Mouse (Mus musculus): Measurements from ENCODE around the gene Olfr823. TPM values are rescaled to one million over a fixed set of nuclear protein-coding genes. Genes with fewer than 3 reads are reported as not detected.
"Not testable (repeated sequence)": the region's sequence is repeated elsewhere in the genome, so short reads cannot be mapped to it uniquely, and the experiment has no call there.

The Olfr823 gene
- total RNA-seq (2014; rRNA removed) (not detected in 2 replicates), polyA plus RNA-seq (2015; fragmentation: Nextera tagmentation; extraction: Ambion mirVana) (not detected in 2 replicates)

DNA sequence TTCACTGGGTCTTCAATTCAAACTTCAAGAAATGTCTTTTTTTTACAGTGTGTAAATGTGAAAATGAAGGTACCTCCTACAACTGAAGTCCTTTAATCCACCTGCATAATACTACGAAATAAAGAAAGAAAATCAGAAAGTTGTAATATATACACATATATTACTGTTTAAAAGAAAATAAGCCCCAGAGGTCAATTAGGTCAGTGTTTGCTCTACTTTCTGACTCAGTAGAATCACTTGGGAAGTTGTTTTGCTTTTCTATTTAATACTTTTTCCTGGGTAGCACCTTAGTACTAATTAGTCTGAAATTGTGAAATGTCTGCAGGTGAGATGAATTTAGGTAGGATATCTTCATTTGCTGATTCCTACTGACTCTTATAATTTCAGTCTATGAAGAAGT, at the start of gene Olfr823:
Gene Olfr823, minus strand, starts transcription at position 101 of the 400 bp plus-strand sequence.
- not testable (repeated sequence) for H3K9me3 ChIP-seq (ENCODE audit: low read length); H3K4me3 ChIP-seq (ENCODE audit: low read depth, low read length); H3K36me3 ChIP-seq (ENCODE audit: insufficient read depth, low read length); H3K27ac ChIP-seq (ENCODE audit: low read depth, low read length); H3K4me1 ChIP-seq (ENCODE audit: insufficient read depth, low read length); H3K4me2 ChIP-seq (ENCODE audit: low read depth, low read length, poor library complexity, severe bottlenecking); ATAC-seq (ENCODE audit: low FRiP score); DNase-seq (ENCODE audit: low spot score); H3K27me3 ChIP-seq (ENCODE audit: insufficient read depth, low read length); H3K9ac ChIP-seq (replicated peaks; ENCODE audit: low read length, poor library complexity, severe bottlenecking)
- 87% methylated on average over 1 of the region's 1 CpGs for WGBS

DNA sequence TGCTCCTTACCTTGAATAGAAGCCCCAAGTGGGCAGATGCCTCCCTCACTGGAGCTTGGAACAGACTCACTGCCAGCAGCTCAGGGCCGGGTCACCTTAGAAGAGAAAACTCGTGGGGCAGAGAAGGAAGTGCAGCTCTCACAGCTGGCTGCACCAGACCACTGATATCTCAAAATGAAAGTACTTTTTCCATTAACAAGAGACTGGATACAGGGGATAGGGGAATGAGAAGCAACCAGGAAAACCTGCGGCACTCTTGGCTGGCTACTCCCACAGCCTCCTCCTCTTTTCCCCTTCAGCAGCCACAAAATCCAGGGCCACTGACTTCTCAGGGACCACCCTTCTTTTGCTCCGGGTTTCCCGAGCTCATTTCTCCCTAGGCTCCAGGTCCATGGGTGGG, 28.9 kb upstream of the Olfr823 start:
- Histone ChIP-seq H3K4me2 (ENCODE audit: low read depth, low read length, poor library complexity, severe bottlenecking) (no peak overlapping the region), H3K9ac (replicated peaks; ENCODE audit: low read length, poor library complexity, severe bottlenecking) (no peak overlapping the region), H3K4me1 (ENCODE audit: insufficient read depth, low read length) (no peaks in the 10 kb centered on the region), H3K27me3 (ENCODE audit: insufficient read depth, low read length) (no peaks in the 10 kb centered on the region), H3K27ac (ENCODE audit: low read depth, low read length) (no peak overlapping the region), H3K4me3 (ENCODE audit: low read depth, low read length) (no peak overlapping the region), H3K9me3 (ENCODE audit: low read length) (no peaks in the 10 kb centered on the region), H3K36me3 (ENCODE audit: insufficient read depth, low read length) (no peaks in the 10 kb centered on the region)
- WGBS = 85% methylated on average over 5 of the region's 5 CpGs
- ATAC-seq (ENCODE audit: low FRiP score) (no peak), DNase-seq (ENCODE audit: low spot score) (no peak)
- no peak for TF ChIP-seq CTCF (IDR thresholded peaks at IDR 0.05)

DNA sequence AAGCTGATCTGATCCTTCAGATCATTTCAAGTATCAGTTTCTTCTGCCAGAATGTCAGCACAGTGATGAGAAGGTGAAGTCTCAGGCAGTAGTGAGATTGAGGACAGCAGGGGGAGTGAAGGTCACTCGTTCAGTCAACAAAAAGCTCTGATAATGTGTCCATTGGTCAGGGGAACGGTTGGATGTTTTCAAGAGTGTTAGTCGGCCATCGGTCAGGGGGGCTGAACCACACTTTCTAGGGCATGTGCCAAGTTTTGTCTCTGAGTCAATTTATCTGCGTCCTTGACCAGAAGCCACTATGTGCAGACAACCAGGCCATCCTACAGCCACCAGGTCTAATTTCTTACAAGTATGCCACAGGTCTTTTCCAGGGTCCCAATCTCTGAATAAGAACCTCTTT, 27.3 kb upstream of the Olfr823 start:
- WGBS = 90% methylated on average over 5 of the region's 5 CpGs
- not testable (repeated sequence) for H3K9ac ChIP-seq (replicated peaks; ENCODE audit: low read length, poor library complexity, severe bottlenecking); H3K4me3 ChIP-seq (ENCODE audit: low read depth, low read length); H3K36me3 ChIP-seq (ENCODE audit: insufficient read depth, low read length); H3K9me3 ChIP-seq (ENCODE audit: low read length); H3K27me3 ChIP-seq (ENCODE audit: insufficient read depth, low read length); H3K27ac ChIP-seq (ENCODE audit: low read depth, low read length); H3K4me1 ChIP-seq (ENCODE audit: insufficient read depth, low read length); H3K4me2 ChIP-seq (ENCODE audit: low read depth, low read length, poor library complexity, severe bottlenecking); ATAC-seq (ENCODE audit: low FRiP score); DNase-seq (ENCODE audit: low spot score)

GRCm38 (mm10) chr10:130134811-130135210, 19.6 kb upstream of the Olfr823 start:
- no peaks in the 10 kb centered on the region for H3K9me3 ChIP-seq (ENCODE audit: low read length)
- no peaks in the 10 kb centered on the region for H3K4me1 ChIP-seq (ENCODE audit: insufficient read depth, low read length)
- no peak overlapping the region for H3K4me3 ChIP-seq (ENCODE audit: low read depth, low read length)
- TF ChIP-seq CTCF (IDR thresholded peaks at IDR 0.05) = no peak
- no peak for ATAC-seq (ENCODE audit: low FRiP score)
- no peak overlapping the region for H3K9ac ChIP-seq (replicated peaks; ENCODE audit: low read length, poor library complexity, severe bottlenecking)
- no peaks in the 10 kb centered on the region for H3K27me3 ChIP-seq (ENCODE audit: insufficient read depth, low read length)
- no peak overlapping the region for H3K4me2 ChIP-seq (ENCODE audit: low read depth, low read length, poor library complexity, severe bottlenecking)
- no peak overlapping the region for H3K27ac ChIP-seq (ENCODE audit: low read depth, low read length)
- H3K36me3 ChIP-seq (ENCODE audit: insufficient read depth, low read length) = no peaks in the 10 kb centered on the region
- no peak for DNase-seq (ENCODE audit: low spot score)

- H3K27ac ChIP-seq (ENCODE audit: low read depth, low read length); H3K9me3 ChIP-seq (ENCODE audit: low read length); H3K4me3 ChIP-seq (ENCODE audit: low read depth, low read length); H3K27me3 ChIP-seq (ENCODE audit: insufficient read depth, low read length); H3K36me3 ChIP-seq (ENCODE audit: insufficient read depth, low read length); ATAC-seq (ENCODE audit: low FRiP score); DNase-seq (ENCODE audit: low spot score); H3K4me1 ChIP-seq (ENCODE audit: insufficient read depth, low read length); H3K4me2 ChIP-seq (ENCODE audit: low read depth, low read length, poor library complexity, severe bottlenecking); H3K9ac ChIP-seq (replicated peaks; ENCODE audit: low read length, poor library complexity, severe bottlenecking): not testable (repeated sequence)
These were observed 14.7 kb upstream of the Olfr823 start, which contains the start of gene Olfr824 for GRCm38 (mm10) chr10:130129900-130130299. Olfr824 (minus strand) TSS chr10:130130000.

- WGBS = 56% methylated on average over 3 of the region's 3 CpGs
- DNase-seq (ENCODE audit: low spot score); H3K4me3 ChIP-seq (ENCODE audit: low read depth, low read length); H3K4me2 ChIP-seq (ENCODE audit: low read depth, low read length, poor library complexity, severe bottlenecking); H3K4me1 ChIP-seq (ENCODE audit: insufficient read depth, low read length); ATAC-seq (ENCODE audit: low FRiP score); H3K27me3 ChIP-seq (ENCODE audit: insufficient read depth, low read length); H3K9me3 ChIP-seq (ENCODE audit: low read length); H3K27ac ChIP-seq (ENCODE audit: low read depth, low read length); H3K9ac ChIP-seq (replicated peaks; ENCODE audit: low read length, poor library complexity, severe bottlenecking); H3K36me3 ChIP-seq (ENCODE audit: insufficient read depth, low read length): not testable (repeated sequence)
These were observed 862 bp upstream of the Olfr823 start for GRCm38 (mm10) chr10:130116045-130116444.

DNA sequence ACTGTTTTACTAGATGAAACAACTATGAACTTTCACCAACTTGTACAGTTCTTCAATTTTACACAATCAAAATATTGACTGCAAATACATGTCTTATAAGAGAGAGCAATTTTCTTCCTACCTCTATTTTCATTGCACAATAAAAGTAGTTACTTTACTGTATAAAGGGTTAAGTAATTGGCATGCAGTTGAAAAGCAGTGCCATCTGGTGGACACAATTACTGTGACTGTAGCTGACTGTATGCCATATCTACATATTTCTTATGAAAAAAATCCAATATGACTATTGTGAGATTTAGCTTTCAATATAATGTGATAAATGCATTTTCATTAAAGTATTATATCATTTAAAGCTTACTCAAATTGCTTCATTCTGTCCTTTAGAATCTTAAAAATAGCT, 19.1 kb downstream of the Olfr823 start:
- H3K9me3 ChIP-seq (ENCODE audit: low read length) = no peaks in the 10 kb centered on the region
- no peaks in the 10 kb centered on the region for H3K36me3 ChIP-seq (ENCODE audit: insufficient read depth, low read length)
- no peak overlapping the region for H3K27ac ChIP-seq (ENCODE audit: low read depth, low read length)
- no peak overlapping the region for H3K4me3 ChIP-seq (ENCODE audit: low read depth, low read length)
- H3K4me1 ChIP-seq (ENCODE audit: insufficient read depth, low read length) = no peaks in the 10 kb centered on the region
- ATAC-seq (ENCODE audit: low FRiP score) = no peak
- H3K4me2 ChIP-seq (ENCODE audit: low read depth, low read length, poor library complexity, severe bottlenecking) = no peak overlapping the region
- TF ChIP-seq CTCF (IDR thresholded peaks at IDR 0.05) = peak; percentile 76
- H3K27me3 ChIP-seq (ENCODE audit: insufficient read depth, low read length) = no peaks in the 10 kb centered on the region
- peak; percentile 47 for DNase-seq (ENCODE audit: low spot score)
- H3K9ac ChIP-seq (replicated peaks; ENCODE audit: low read length, poor library complexity, severe bottlenecking) = no peak overlapping the region
